Mouse (Mus musculus): ENCODE measurements around the gene Cnga3. TPM values are rescaled to one million over a fixed set of nuclear protein-coding genes. Genes with fewer than 3 reads are reported as not detected.

Cnga3 gene
- not detected in 2 replicates for polyA plus RNA-seq (2011; ENCODE audit: insufficient read depth, insufficient read length, low replicate concordance, missing spikeins)

- H3K4me1 ChIP-seq (ENCODE audit: control insufficient read depth, insufficient read depth, low read length): no peaks in the 10 kb centered on the region; the same call in 1 of the 2 replicates
- no peak within 1 kb of the TSS for H3K27ac ChIP-seq (ENCODE audit: control insufficient read depth, insufficient read depth, low read depth, low read length, poor library complexity)
- TF ChIP-seq POLR2A (IDR thresholded peaks at IDR 0.05; ENCODE audit: borderline replicate concordance, control insufficient read depth, low read depth, low read length) (no peak), CTCF (IDR thresholded peaks at IDR 0.05; ENCODE audit: control insufficient read depth, insufficient read depth, low read length) (no peak)
- no peak within 1 kb of the TSS for H3K4me3 ChIP-seq (replicated peaks; ENCODE audit: control insufficient read depth, low read depth, low read length)
- WGBS: 83% methylated on average over 1 of the region's 1 CpGs
Observed at GRCm38 (mm10) chr1:37214144-37214543, at the start of gene Cnga3. Gene Cnga3 (plus strand): TSS chr1:37214434.

DNA sequence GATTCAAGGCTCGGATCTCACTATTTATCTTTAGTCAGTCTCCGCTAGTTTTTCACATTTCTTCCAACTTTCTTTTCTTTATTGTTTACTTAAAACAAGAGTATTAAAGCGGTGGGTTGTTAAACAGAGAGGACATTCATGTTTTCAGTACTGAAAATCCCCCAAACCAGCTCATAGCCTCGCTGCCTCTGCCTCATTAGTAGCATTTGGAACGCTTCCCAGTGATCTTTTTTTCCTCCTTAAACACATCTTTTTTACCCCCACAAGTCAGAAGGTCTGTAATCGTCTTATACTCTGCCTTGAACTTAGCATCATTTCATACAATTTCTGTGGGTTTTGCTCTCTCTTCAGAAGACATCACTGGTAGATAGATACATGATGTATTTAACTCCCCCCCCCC, 48.2 kb upstream of the Cnga3 start:
- Histone ChIP-seq H3K4me1 (ENCODE audit: control insufficient read depth, insufficient read depth, low read length) (no peaks in the 10 kb centered on the region), H3K27ac (ENCODE audit: control insufficient read depth, insufficient read depth, low read depth, low read length, poor library complexity) (no peak overlapping the region), H3K4me3 (replicated peaks; ENCODE audit: control insufficient read depth, low read depth, low read length) (no peak overlapping the region)
- WGBS: 78% methylated on average over 6 of the region's 6 CpGs
- TF ChIP-seq CTCF (IDR thresholded peaks at IDR 0.05; ENCODE audit: control insufficient read depth, insufficient read depth, low read length): no peak
- no peak for TF ChIP-seq POLR2A (IDR thresholded peaks at IDR 0.05; ENCODE audit: borderline replicate concordance, control insufficient read depth, low read depth, low read length)

GRCm38 (mm10) chr1:37167918-37168317, 46.3 kb upstream of the Cnga3 start:
- TF ChIP-seq POLR2A (IDR thresholded peaks at IDR 0.05; ENCODE audit: borderline replicate concordance, control insufficient read depth, low read depth, low read length): no peak
- 76% methylated on average over 7 of the region's 7 CpGs for WGBS
- Histone ChIP-seq H3K27ac (ENCODE audit: control insufficient read depth, insufficient read depth, low read depth, low read length, poor library complexity) (no peak overlapping the region), H3K4me3 (replicated peaks; ENCODE audit: control insufficient read depth, low read depth, low read length) (no peak overlapping the region), H3K4me1 (ENCODE audit: control insufficient read depth, insufficient read depth, low read length) (no peaks in the 10 kb centered on the region)

GRCm38 (mm10) chr1:37177874-37178273, 36.4 kb upstream of the Cnga3 start:
- WGBS: 89% methylated on average over 2 of the region's 2 CpGs
- Histone ChIP-seq H3K27ac (ENCODE audit: control insufficient read depth, insufficient read depth, low read depth, low read length, poor library complexity) (no peak overlapping the region), H3K4me1 (ENCODE audit: control insufficient read depth, insufficient read depth, low read length) (no peaks in the 10 kb centered on the region; the same call in 1 of the 2 replicates), H3K4me3 (replicated peaks; ENCODE audit: control insufficient read depth, low read depth, low read length) (no peak overlapping the region)
- no peak for TF ChIP-seq CTCF (IDR thresholded peaks at IDR 0.05; ENCODE audit: control insufficient read depth, insufficient read depth, low read length)
- no peak for TF ChIP-seq POLR2A (IDR thresholded peaks at IDR 0.05; ENCODE audit: borderline replicate concordance, control insufficient read depth, low read depth, low read length)

DNA sequence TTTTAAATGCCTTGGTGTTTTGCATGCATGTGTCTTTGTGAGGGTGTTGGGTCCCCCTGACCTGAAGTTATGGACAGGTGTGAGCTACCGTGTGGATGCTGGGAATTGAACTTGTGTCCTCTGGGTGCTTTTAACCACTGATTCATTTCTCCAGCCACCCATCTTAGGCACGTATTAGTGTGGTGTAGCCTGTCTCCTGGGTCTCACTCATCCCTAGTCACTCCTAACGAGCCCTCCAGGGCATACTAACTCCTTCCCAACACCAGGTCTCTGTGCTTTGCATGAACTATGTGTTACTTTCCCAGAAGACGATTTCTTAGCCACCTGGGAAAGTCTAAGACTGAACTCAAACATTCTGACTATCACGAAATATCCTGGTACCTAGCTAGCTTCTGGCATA, 34.4 kb upstream of the Cnga3 start:
- 66% methylated on average over 5 of the region's 5 CpGs for WGBS
- Histone ChIP-seq H3K27ac (ENCODE audit: control insufficient read depth, insufficient read depth, low read depth, low read length, poor library complexity) (no peak overlapping the region), H3K4me1 (ENCODE audit: control insufficient read depth, insufficient read depth, low read length) (no peaks in the 10 kb centered on the region; the same call in 1 of the 2 replicates), H3K4me3 (replicated peaks; ENCODE audit: control insufficient read depth, low read depth, low read length) (no peak overlapping the region)
- TF ChIP-seq CTCF (IDR thresholded peaks at IDR 0.05; ENCODE audit: control insufficient read depth, insufficient read depth, low read length) (no peak), POLR2A (IDR thresholded peaks at IDR 0.05; ENCODE audit: borderline replicate concordance, control insufficient read depth, low read depth, low read length) (no peak)

- Histone ChIP-seq H3K4me3 (replicated peaks; ENCODE audit: control insufficient read depth, low read depth, low read length) (no peak overlapping the region), H3K27ac (ENCODE audit: control insufficient read depth, insufficient read depth, low read depth, low read length, poor library complexity) (no peak overlapping the region), H3K4me1 (ENCODE audit: control insufficient read depth, insufficient read depth, low read length) (no peaks in the 10 kb centered on the region)
- 81% methylated on average over 6 of the region's 6 CpGs for WGBS
- TF ChIP-seq CTCF (IDR thresholded peaks at IDR 0.05; ENCODE audit: control insufficient read depth, insufficient read depth, low read length) (no peak), POLR2A (IDR thresholded peaks at IDR 0.05; ENCODE audit: borderline replicate concordance, control insufficient read depth, low read depth, low read length) (no peak)
Observed at GRCm38 (mm10) chr1:37187050-37187449, 27.2 kb upstream of the Cnga3 start.

DNA sequence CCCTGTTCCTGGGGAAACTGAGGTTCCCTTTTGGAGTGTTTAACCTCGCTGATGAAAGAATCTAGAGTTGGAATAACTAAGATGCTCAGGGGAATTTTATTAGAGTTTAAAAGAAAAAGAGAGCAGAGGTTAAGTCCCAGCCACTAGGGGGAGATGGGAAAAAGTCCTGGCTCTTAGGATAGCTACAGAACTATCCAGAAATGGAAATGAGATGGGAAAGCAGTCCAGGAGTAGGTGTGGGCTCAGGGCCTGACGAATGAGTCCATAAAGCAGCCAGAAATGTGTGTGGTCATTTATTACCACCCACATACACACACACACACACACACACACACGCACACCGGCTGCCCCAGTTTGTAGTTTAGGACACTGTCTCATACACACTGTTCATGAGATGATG, 19.6 kb upstream of the Cnga3 start:
- no peak overlapping the region for H3K4me3 ChIP-seq (replicated peaks; ENCODE audit: control insufficient read depth, low read depth, low read length)
- H3K27ac ChIP-seq (ENCODE audit: control insufficient read depth, insufficient read depth, low read depth, low read length, poor library complexity): no peak overlapping the region
- H3K4me1 ChIP-seq (ENCODE audit: control insufficient read depth, insufficient read depth, low read length): no peaks in the 10 kb centered on the region
- WGBS: 61% methylated on average over 4 of the region's 4 CpGs
- no peak for TF ChIP-seq POLR2A (IDR thresholded peaks at IDR 0.05; ENCODE audit: borderline replicate concordance, control insufficient read depth, low read depth, low read length)
- no peak for TF ChIP-seq CTCF (IDR thresholded peaks at IDR 0.05; ENCODE audit: control insufficient read depth, insufficient read depth, low read length)

DNA sequence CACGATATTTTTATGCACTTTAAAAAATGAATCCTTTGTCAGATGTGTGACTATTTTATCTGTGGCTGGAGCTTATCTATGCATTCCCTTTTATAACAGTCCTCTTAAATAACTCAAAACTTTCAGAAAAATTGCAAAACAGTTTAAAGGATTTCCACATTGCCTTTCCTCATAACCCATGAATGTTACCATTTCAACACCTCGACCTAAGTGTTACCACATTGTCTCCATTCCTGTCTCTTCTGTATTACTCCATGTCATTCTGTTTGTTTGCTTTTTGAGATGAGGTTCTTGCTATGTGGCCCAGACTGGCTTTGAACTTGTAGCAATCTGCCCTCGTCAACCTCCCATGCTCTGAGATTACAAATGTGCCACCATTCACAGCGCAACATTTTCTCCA, 12.8 kb upstream of the Cnga3 start:
- H3K4me3 ChIP-seq (replicated peaks; ENCODE audit: control insufficient read depth, low read depth, low read length): no peak overlapping the region
- TF ChIP-seq POLR2A (IDR thresholded peaks at IDR 0.05; ENCODE audit: borderline replicate concordance, control insufficient read depth, low read depth, low read length) (no peak), CTCF (IDR thresholded peaks at IDR 0.05; ENCODE audit: control insufficient read depth, insufficient read depth, low read length) (no peak)
- no peak overlapping the region; the same call in 1 of the 2 replicates for H3K27ac ChIP-seq (ENCODE audit: control insufficient read depth, insufficient read depth, low read depth, low read length, poor library complexity)
- H3K4me1 ChIP-seq (ENCODE audit: control insufficient read depth, insufficient read depth, low read length): peaks cover 4% of the 10 kb centered on the region
- WGBS: 48% methylated on average over 4 of the region's 4 CpGs

DNA sequence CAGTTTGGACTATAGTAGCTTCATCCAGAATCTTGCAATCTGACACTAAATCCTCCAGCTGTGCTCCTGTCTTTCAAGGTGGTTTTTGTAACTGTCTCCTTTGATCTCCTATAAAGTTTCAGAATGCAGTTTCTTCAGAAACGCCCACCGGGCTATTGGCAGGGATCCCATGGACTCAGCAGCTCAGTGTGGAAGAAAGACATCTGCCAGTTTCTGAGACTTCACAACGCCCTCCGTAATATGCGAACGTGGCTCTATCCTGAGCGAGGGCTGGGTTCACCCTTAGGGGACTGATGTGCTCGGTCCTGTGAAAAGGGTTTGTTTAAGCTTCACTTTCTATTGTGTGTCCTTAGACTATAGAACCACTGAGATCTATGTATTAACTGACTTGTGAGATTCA, 6.5 kb upstream of the Cnga3 start:
- 89% methylated on average over 8 of the region's 8 CpGs for WGBS

More for the DNA sequence above, 6.5 kb upstream of the Cnga3 start:
- Histone ChIP-seq H3K4me1 (ENCODE audit: control insufficient read depth, insufficient read depth, low read length) (no peaks in the 10 kb centered on the region; the same call in 1 of the 2 replicates), H3K4me3 (replicated peaks; ENCODE audit: control insufficient read depth, low read depth, low read length) (no peak overlapping the region), H3K27ac (ENCODE audit: control insufficient read depth, insufficient read depth, low read depth, low read length, poor library complexity) (no peak overlapping the region)
- no peak for TF ChIP-seq CTCF (IDR thresholded peaks at IDR 0.05; ENCODE audit: control insufficient read depth, insufficient read depth, low read length)
- no peak for TF ChIP-seq POLR2A (IDR thresholded peaks at IDR 0.05; ENCODE audit: borderline replicate concordance, control insufficient read depth, low read depth, low read length)
